Mouse (Mus musculus): ENCODE data around the gene Pan2. TPM values are rescaled to one million over a fixed set of nuclear protein-coding genes. Genes with fewer than 3 reads are reported as not detected.
A peak's percentile ranks its signal among the peaks of the same experiment; 100 is the strongest.

Pan2 gene
- polyA plus RNA-seq, 1 experiment = 40.5 TPM

GRCm38 (mm10) chr10:128336597-128336996 is 33.5 kb downstream of the Pan2 start:
- H3K4me3 ChIP-seq (ENCODE audit: low read depth, low read length) = no peak overlapping the region
- TF ChIP-seq EP300 (IDR thresholded peaks at IDR 0.05; ENCODE audit: insufficient read depth, low read depth, low read length) (no peak), POLR2A (IDR thresholded peaks at IDR 0.05; ENCODE audit: insufficient read depth, low read length) (no peak), CTCF (IDR thresholded peaks at IDR 0.05; ENCODE audit: low read depth, low read length) (no peak)
- H3K4me1 ChIP-seq (ENCODE audit: control insufficient read depth, insufficient read depth, low read length) = no peaks in the 10 kb centered on the region
- peak overlapping the region; percentile 57 for H3K9ac ChIP-seq (ENCODE audit: low read depth, poor library complexity, severe bottlenecking)
- no peaks in the 10 kb centered on the region for H3K27me3 ChIP-seq (ENCODE audit: control insufficient read depth, insufficient read depth, low read length, poor library complexity, severe bottlenecking)
- peaks cover 14% of the 10 kb centered on the region for H3K36me3 ChIP-seq (ENCODE audit: control insufficient read depth, insufficient read depth, low read length, poor library complexity, severe bottlenecking)
- no peak overlapping the region for H3K27ac ChIP-seq (ENCODE audit: insufficient read depth, low read length)
- H3K9me3 ChIP-seq (replicated peaks; ENCODE audit: control insufficient read depth, insufficient read depth, low read length, poor library complexity, severe bottlenecking) = no peaks in the 10 kb centered on the region

- H3K4me1 ChIP-seq (ENCODE audit: control insufficient read depth, insufficient read depth, low read length) = no peaks in the 10 kb centered on the region
- no peaks in the 10 kb centered on the region for H3K9me3 ChIP-seq (replicated peaks; ENCODE audit: control insufficient read depth, insufficient read depth, low read length, poor library complexity, severe bottlenecking)
- TF ChIP-seq POLR2A (IDR thresholded peaks at IDR 0.05; ENCODE audit: insufficient read depth, low read length) = peak; percentile 88
- no peak for TF ChIP-seq CTCF (IDR thresholded peaks at IDR 0.05; ENCODE audit: low read depth, low read length)
- TF ChIP-seq EP300 (IDR thresholded peaks at IDR 0.05; ENCODE audit: insufficient read depth, low read depth, low read length) = no peak
Observed at GRCm38 (mm10) chr10:128337306-128338181, 34.4 kb downstream of the Pan2 start, which contains the start of gene Cs. TSS of gene Cs (plus strand) at chr10:128337734.

GRCm38 (mm10) chr10:128338415-128338814 is 35.3 kb downstream of the Pan2 start:
- peak overlapping the region; percentile 92 for H3K9ac ChIP-seq (ENCODE audit: low read depth, poor library complexity, severe bottlenecking)
- peak overlapping the region; percentile 98 for H3K4me3 ChIP-seq (ENCODE audit: low read depth, low read length)
- H3K27ac ChIP-seq (ENCODE audit: insufficient read depth, low read length) = peak overlapping the region; percentile 63
- TF ChIP-seq POLR2A (IDR thresholded peaks at IDR 0.05; ENCODE audit: insufficient read depth, low read length) (no peak), CTCF (IDR thresholded peaks at IDR 0.05; ENCODE audit: low read depth, low read length) (no peak), EP300 (IDR thresholded peaks at IDR 0.05; ENCODE audit: insufficient read depth, low read depth, low read length) (no peak)
- H3K27me3 ChIP-seq (ENCODE audit: control insufficient read depth, insufficient read depth, low read length, poor library complexity, severe bottlenecking) = no peaks in the 10 kb centered on the region
- H3K4me1 ChIP-seq (ENCODE audit: control insufficient read depth, insufficient read depth, low read length) = no peaks in the 10 kb centered on the region
- H3K9me3 ChIP-seq (replicated peaks; ENCODE audit: control insufficient read depth, insufficient read depth, low read length, poor library complexity, severe bottlenecking) = no peaks in the 10 kb centered on the region
- peaks cover 23% of the 10 kb centered on the region for H3K36me3 ChIP-seq (ENCODE audit: control insufficient read depth, insufficient read depth, low read length, poor library complexity, severe bottlenecking)

More at GRCm38 (mm10) chr10:128337306-128338181, 34.4 kb downstream of the Pan2 start, which contains the start of gene Cs:
- peaks cover 21% of the 10 kb centered on the region for H3K36me3 ChIP-seq (ENCODE audit: control insufficient read depth, insufficient read depth, low read length, poor library complexity, severe bottlenecking)
- peak within 1 kb of the TSS; percentile 92 for H3K9ac ChIP-seq (ENCODE audit: low read depth, poor library complexity, severe bottlenecking)
- peak within 1 kb of the TSS; percentile 99 for H3K4me3 ChIP-seq (ENCODE audit: low read depth, low read length)
- peak within 1 kb of the TSS; percentile 77 for H3K27ac ChIP-seq (ENCODE audit: insufficient read depth, low read length)
- no peaks in the 10 kb centered on the region for H3K27me3 ChIP-seq (ENCODE audit: control insufficient read depth, insufficient read depth, low read length, poor library complexity, severe bottlenecking)

GRCm38 (mm10) chr10:128338948-128339347 is 35.8 kb downstream of the Pan2 start:
- no peak for TF ChIP-seq CTCF (IDR thresholded peaks at IDR 0.05; ENCODE audit: low read depth, low read length)
- no peak for TF ChIP-seq POLR2A (IDR thresholded peaks at IDR 0.05; ENCODE audit: insufficient read depth, low read length)
- TF ChIP-seq EP300 (IDR thresholded peaks at IDR 0.05; ENCODE audit: insufficient read depth, low read depth, low read length) = no peak
- Histone ChIP-seq H3K4me1 (ENCODE audit: control insufficient read depth, insufficient read depth, low read length) (no peaks in the 10 kb centered on the region), H3K27me3 (ENCODE audit: control insufficient read depth, insufficient read depth, low read length, poor library complexity, severe bottlenecking) (no peaks in the 10 kb centered on the region), H3K36me3 (ENCODE audit: control insufficient read depth, insufficient read depth, low read length, poor library complexity, severe bottlenecking) (peaks cover 25% of the 10 kb centered on the region), H3K4me3 (ENCODE audit: low read depth, low read length) (no peak overlapping the region), H3K9ac (ENCODE audit: low read depth, poor library complexity, severe bottlenecking) (peak overlapping the region; percentile 92), H3K9me3 (replicated peaks; ENCODE audit: control insufficient read depth, insufficient read depth, low read length, poor library complexity, severe bottlenecking) (no peaks in the 10 kb centered on the region), H3K27ac (ENCODE audit: insufficient read depth, low read length) (no peak overlapping the region)

- Histone ChIP-seq H3K36me3 (ENCODE audit: control insufficient read depth, insufficient read depth, low read length, poor library complexity, severe bottlenecking) (peaks cover 25% of the 10 kb centered on the region), H3K9me3 (replicated peaks; ENCODE audit: control insufficient read depth, insufficient read depth, low read length, poor library complexity, severe bottlenecking) (no peaks in the 10 kb centered on the region), H3K27me3 (ENCODE audit: control insufficient read depth, insufficient read depth, low read length, poor library complexity, severe bottlenecking) (no peaks in the 10 kb centered on the region), H3K9ac (ENCODE audit: low read depth, poor library complexity, severe bottlenecking) (0 out of 2 replicates have a peak overlapping the region, but pooled peaks have one; percentile 62), H3K4me3 (ENCODE audit: low read depth, low read length) (no peak overlapping the region), H3K27ac (ENCODE audit: insufficient read depth, low read length) (peak overlapping the region; percentile 56; the same call in 1 of the 2 replicates), H3K4me1 (ENCODE audit: control insufficient read depth, insufficient read depth, low read length) (no peaks in the 10 kb centered on the region)
- TF ChIP-seq CTCF (IDR thresholded peaks at IDR 0.05; ENCODE audit: low read depth, low read length) (peak; percentile 33), EP300 (IDR thresholded peaks at IDR 0.05; ENCODE audit: insufficient read depth, low read depth, low read length) (no peak)
Observed at GRCm38 (mm10) chr10:128340257-128340656, 37.1 kb downstream of the Pan2 start.

- Histone ChIP-seq H3K4me1 (ENCODE audit: control insufficient read depth, insufficient read depth, low read length) (no peaks in the 10 kb centered on the region), H3K9me3 (replicated peaks; ENCODE audit: control insufficient read depth, insufficient read depth, low read length, poor library complexity, severe bottlenecking) (no peaks in the 10 kb centered on the region), H3K4me3 (ENCODE audit: low read depth, low read length) (no peak overlapping the region), H3K27ac (ENCODE audit: insufficient read depth, low read length) (peak overlapping the region; percentile 9; the same call in 1 of the 2 replicates), H3K9ac (ENCODE audit: low read depth, poor library complexity, severe bottlenecking) (no peak overlapping the region), H3K36me3 (ENCODE audit: control insufficient read depth, insufficient read depth, low read length, poor library complexity, severe bottlenecking) (peaks cover 35% of the 10 kb centered on the region), H3K27me3 (ENCODE audit: control insufficient read depth, insufficient read depth, low read length, poor library complexity, severe bottlenecking) (no peaks in the 10 kb centered on the region)
- TF ChIP-seq POLR2A (IDR thresholded peaks at IDR 0.05; ENCODE audit: insufficient read depth, low read length) = no peak
- no peak for TF ChIP-seq CTCF (IDR thresholded peaks at IDR 0.05; ENCODE audit: low read depth, low read length)
- TF ChIP-seq EP300 (IDR thresholded peaks at IDR 0.05; ENCODE audit: insufficient read depth, low read depth, low read length) = no peak
Observed at GRCm38 (mm10) chr10:128343436-128343835, 40.3 kb downstream of the Pan2 start.
